Comparison of ENCODE assay signal across 8 mouse cellular contexts in the genomic region with DNA sequence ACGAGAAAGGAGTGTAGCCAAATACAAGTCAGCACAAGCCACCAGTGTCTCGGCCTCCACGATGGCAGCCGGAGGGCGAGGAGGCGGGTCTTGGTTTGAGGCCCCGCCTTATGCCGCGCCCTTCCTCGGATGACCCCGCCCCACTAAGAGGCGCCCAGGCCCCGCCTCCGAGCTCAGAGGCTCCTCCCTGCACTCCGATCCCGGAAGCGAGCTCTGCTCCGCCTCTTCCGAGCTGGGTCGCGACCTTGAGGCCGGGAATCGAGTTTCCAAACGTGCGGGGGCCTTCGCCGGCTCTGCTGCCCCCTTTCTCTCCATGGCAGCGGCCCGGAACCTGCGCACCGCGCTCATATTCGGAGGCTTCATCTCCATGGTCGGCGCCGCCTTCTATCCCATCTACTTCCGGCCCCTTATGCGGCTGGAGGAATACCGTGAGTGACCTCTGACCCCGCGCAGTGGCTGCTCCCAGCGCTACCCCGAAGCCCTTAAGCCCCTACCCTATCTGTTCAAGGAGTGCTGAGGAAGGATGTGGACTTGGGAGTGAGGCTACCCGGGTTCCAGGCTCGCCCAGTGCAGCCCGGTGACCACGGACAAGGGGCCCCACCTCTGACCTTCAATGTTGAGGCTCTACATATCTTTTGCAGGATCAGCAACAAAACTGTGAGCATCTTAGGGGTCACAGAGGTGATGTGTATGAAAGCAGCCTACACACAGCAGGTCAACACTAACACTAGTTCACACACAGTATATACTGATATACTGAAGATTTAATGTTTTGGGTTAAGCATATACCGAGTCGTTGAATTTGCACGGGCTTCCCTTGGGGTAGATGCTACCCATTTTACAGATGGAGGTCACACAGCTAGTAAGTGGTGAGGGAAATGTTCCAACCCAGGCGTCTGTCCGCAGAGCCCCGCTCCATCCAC. TPM values are rescaled to one million over a fixed set of nuclear protein-coding genes. Genes with fewer than 3 reads are reported as not detected.
DNase-seq lines count a peak whose midpoint lies in the region; ATAC-seq and TF ChIP-seq lines count a peak whose summit lies in the region.

A gene (plus strand): TSS at position 153 of the 923 bp plus-strand sequence.

- H3K27me3 ChIP-seq in heart, embryonic 12.5 days (replicated peaks): no peaks in the 10 kb centered on the region
- H3K27me3 ChIP-seq in liver, embryonic 14.5 days (ENCODE audit: control insufficient read depth, insufficient read depth, low read length): no peaks in the 10 kb centered on the region
- H3K27me3 ChIP-seq in neural tube, embryonic 11.5 days (ENCODE audit: control insufficient read depth, insufficient read depth, low read length): no peaks in the 10 kb centered on the region
- H3K27me3 ChIP-seq in stomach, postnatal 0 days (ENCODE audit: control insufficient read depth, insufficient read depth, low read length): no peaks in the 10 kb centered on the region

- WGBS in heart, embryonic 12.5 days: 11% methylated on average over 53 of the region's 53 CpGs
- WGBS in liver, embryonic 14.5 days (ENCODE audit: insufficient replicate concordance): 9% methylated on average over 53 of the region's 53 CpGs
- 11% methylated on average over 52 of the region's 53 CpGs for WGBS in neural tube, embryonic 11.5 days
- WGBS in stomach, postnatal 0 days: 12% methylated on average over 50 of the region's 53 CpGs

- H3K4me2 ChIP-seq in heart, embryonic 12.5 days: peak within 1 kb of the TSS; percentile 86
- H3K4me2 ChIP-seq in liver, embryonic 14.5 days (ENCODE audit: low read depth): peak within 1 kb of the TSS; percentile 81
- H3K4me2 ChIP-seq in neural tube, embryonic 11.5 days (ENCODE audit: low read depth): peak within 1 kb of the TSS; percentile 62
- H3K4me2 ChIP-seq in stomach, postnatal 0 days (replicated peaks; ENCODE audit: low read depth): peak within 1 kb of the TSS; percentile 80

- peak; percentile 91 for DNase-seq in CD4-positive helper T cell, adult 2 months (ENCODE audit: low read depth, low spot score)
- peak; percentile 94 for DNase-seq in brain, embryonic 14.5 days (ENCODE audit: low read depth)
- peak; percentile 91 for DNase-seq in kidney, postnatal 10 days
- DNase-seq in liver, embryonic 14.5 days (ENCODE audit: low read depth in 3 of 3, low spot score in 3 of 3): peak; percentile 68 to 72 (median 71)
- DNase-seq in neural tube, embryonic 11.5 days (ENCODE audit: low spot score): peak; percentile 92
- peak; percentile 94 for DNase-seq in stomach, postnatal 0 days (ENCODE audit: low spot score)

- no peaks in the 10 kb centered on the region for H3K9me3 ChIP-seq in heart, embryonic 12.5 days (replicated peaks)
- H3K9me3 ChIP-seq in liver, embryonic 14.5 days (ENCODE audit: control insufficient read depth, low read length): no peaks in the 10 kb centered on the region
- H3K9me3 ChIP-seq in neural tube, embryonic 11.5 days (ENCODE audit: control insufficient read depth, low read length): no peaks in the 10 kb centered on the region
- no peaks in the 10 kb centered on the region for H3K9me3 ChIP-seq in stomach, postnatal 0 days (ENCODE audit: control insufficient read depth, low read length)

- H3K4me3 ChIP-seq in heart, embryonic 12.5 days: peak within 1 kb of the TSS; percentile 80
- peak within 1 kb of the TSS; percentile 90 to 92 for H3K4me3 ChIP-seq in liver, embryonic 14.5 days (ENCODE audit: insufficient read depth in 1 of 2, low read depth in 2 of 2, low read length in 2 of 2)
- peak within 1 kb of the TSS; percentile 59 for H3K4me3 ChIP-seq in neural tube, embryonic 11.5 days (ENCODE audit: low read depth, low read length)
- H3K4me3 ChIP-seq in stomach, postnatal 0 days (ENCODE audit: low read depth, low read length): peak within 1 kb of the TSS; percentile 56

- peak; percentile 41; the same call in 1 of the 2 replicates for TF ChIP-seq POLR2A in brain, embryonic 14.5 days (IDR thresholded peaks at IDR 0.05; ENCODE audit: borderline replicate concordance, extremely low read depth, insufficient read depth, insufficient read length, poor library complexity, severe bottlenecking)

- H3K27ac ChIP-seq in heart, embryonic 12.5 days (ENCODE audit: poor library complexity, severe bottlenecking): peak within 1 kb of the TSS; percentile 88
- H3K27ac ChIP-seq in liver, embryonic 14.5 days: peak within 1 kb of the TSS; percentile 58
- peak within 1 kb of the TSS; percentile 61 for H3K27ac ChIP-seq in neural tube, embryonic 11.5 days (ENCODE audit: low read depth, low read length)
- peak within 1 kb of the TSS; percentile 82 for H3K27ac ChIP-seq in stomach, postnatal 0 days (replicated peaks)

- no peaks in the 10 kb centered on the region for H3K36me3 ChIP-seq in heart, embryonic 12.5 days
- H3K36me3 ChIP-seq in liver, embryonic 14.5 days (replicated peaks; ENCODE audit: control insufficient read depth, insufficient read depth, low read depth): no peaks in the 10 kb centered on the region
- no peaks in the 10 kb centered on the region for H3K36me3 ChIP-seq in neural tube, embryonic 11.5 days (ENCODE audit: control insufficient read depth, insufficient read depth, low read length)
- no peaks in the 10 kb centered on the region; the same call in 1 of the 2 replicates for H3K36me3 ChIP-seq in stomach, postnatal 0 days (ENCODE audit: control insufficient read depth, insufficient read depth, low read length)

- TF ChIP-seq CTCF in brain, embryonic 14.5 days (IDR thresholded peaks at IDR 0.05; ENCODE audit: borderline replicate concordance, extremely low read depth, insufficient read depth, insufficient read length): no peak
- 0 out of 2 replicates have a peak, but pooled peaks have one; percentile 10 for TF ChIP-seq CTCF in liver, embryonic 14.5 days (IDR thresholded peaks at IDR 0.05; ENCODE audit: low read depth)
- TF ChIP-seq CTCF in stomach, postnatal 0 days (IDR thresholded peaks at IDR 0.05; ENCODE audit: low read depth): peak; percentile 17; the same call in 1 of the 2 replicates

- H3K9ac ChIP-seq in heart, embryonic 12.5 days: peak within 1 kb of the TSS; percentile 78
- peak within 1 kb of the TSS; percentile 87 for H3K9ac ChIP-seq in liver, embryonic 14.5 days (replicated peaks)
- H3K9ac ChIP-seq in neural tube, embryonic 11.5 days (ENCODE audit: low read length): peak within 1 kb of the TSS; percentile 58
- H3K9ac ChIP-seq in stomach, postnatal 0 days (ENCODE audit: low read length): peak within 1 kb of the TSS; percentile 67

- TF ChIP-seq EP300 in liver, embryonic 14.5 days (IDR thresholded peaks at IDR 0.05; ENCODE audit: low read depth): no peak
- TF ChIP-seq EP300 in stomach, postnatal 0 days (optimal IDR thresholded peaks at IDR 0.05): no peak

- peaks cover 36% of the 10 kb centered on the region for H3K4me1 ChIP-seq in heart, embryonic 12.5 days (replicated peaks)
- H3K4me1 ChIP-seq in liver, embryonic 14.5 days (replicated peaks; ENCODE audit: control insufficient read depth in 2 of 2, insufficient read depth in 2 of 2, low read length in 1 of 2): peaks cover 7 to 27% of the 10 kb centered on the region in 2 experiments; a peak in 3 of 4 replicates
- H3K4me1 ChIP-seq in neural tube, embryonic 11.5 days (ENCODE audit: control insufficient read depth, insufficient read depth, low read length): no peaks in the 10 kb centered on the region
- H3K4me1 ChIP-seq in stomach, postnatal 0 days (replicated peaks; ENCODE audit: control insufficient read depth, insufficient read depth): no peaks in the 10 kb centered on the region

- peak; percentile 96 for ATAC-seq in erythroid progenitor cell, adult 5-6 weeks (replicated peaks; ENCODE audit: low FRiP score, poor library complexity, severe bottlenecking)
- ATAC-seq in heart, embryonic 12.5 days (ENCODE audit: insufficient number of reproducible peaks, low FRiP score): peak; percentile 96
- peak; percentile 95 for ATAC-seq in liver, embryonic 14.5 days (ENCODE audit: insufficient read depth)
- ATAC-seq in neural tube, embryonic 11.5 days (ENCODE audit: insufficient read depth, low FRiP score, low TSS enrichment): peak; percentile 95
- ATAC-seq in stomach, postnatal 0 days (ENCODE audit: low FRiP score, low TSS enrichment): peak; percentile 97

RNA-seq across cellular contexts. Expression of the gene that starts here (rescaled TPM):
- 47.0 and 51.3 TPM in 2 replicates for polyA plus RNA-seq in brain, embryonic 14.5 days (2012; rRNA removed)
- 1.3 and 28.8 TPM in 2 replicates for total RNA-seq in erythroid progenitor cell, adult 5-6 weeks (2015; ENCODE audit: low replicate concordance)
- 12.8 and 16.4 TPM in 2 replicates for total RNA-seq in erythroid progenitor cell, adult 5-6 weeks (2017; ENCODE audit: low replicate concordance)
- 141 and 153 TPM in 2 replicates for polyA plus RNA-seq in heart, embryonic 12.5 days (2016; fragmentation: Nextera tagmentation; extraction: Ambion mirVana)
- 15.4 and 17.3 TPM in 2 replicates for polyA plus RNA-seq in liver, embryonic 14.5 days (2012; rRNA removed)
- polyA plus RNA-seq in liver, embryonic 14.5 days (2014; fragmentation: Nextera tagmentation; extraction: Ambion mirVana): 35.2 and 38.5 TPM in 2 replicates
- 59.5 and 71.8 TPM in 2 replicates for polyA plus RNA-seq in neural tube, embryonic 11.5 days (2014; fragmentation: Nextera tagmentation; extraction: Ambion mirVana)
- polyA plus RNA-seq in stomach, postnatal 0 days (2015; fragmentation: Nextera tagmentation; extraction: Ambion mirVana): 80.2 and 82.9 TPM in 2 replicates

Comparison
In these comparisons a context has a peak if more than half of its experiments do, and no peak if none do; other contexts are left out.
1. Peak in every context shown above with its lines: DNase-seq, ATAC-seq, H3K4me3 ChIP-seq and H3K27ac ChIP-seq.